Mouse (Mus musculus): ENCODE measurements around the gene Cdc42. TPM values are rescaled to one million over a fixed set of nuclear protein-coding genes. Genes with fewer than 3 reads are reported as not detected.

Gene Cdc42
- polyA plus RNA-seq, 1 experiment from 2014 or later, result 940 TPM

DNA sequence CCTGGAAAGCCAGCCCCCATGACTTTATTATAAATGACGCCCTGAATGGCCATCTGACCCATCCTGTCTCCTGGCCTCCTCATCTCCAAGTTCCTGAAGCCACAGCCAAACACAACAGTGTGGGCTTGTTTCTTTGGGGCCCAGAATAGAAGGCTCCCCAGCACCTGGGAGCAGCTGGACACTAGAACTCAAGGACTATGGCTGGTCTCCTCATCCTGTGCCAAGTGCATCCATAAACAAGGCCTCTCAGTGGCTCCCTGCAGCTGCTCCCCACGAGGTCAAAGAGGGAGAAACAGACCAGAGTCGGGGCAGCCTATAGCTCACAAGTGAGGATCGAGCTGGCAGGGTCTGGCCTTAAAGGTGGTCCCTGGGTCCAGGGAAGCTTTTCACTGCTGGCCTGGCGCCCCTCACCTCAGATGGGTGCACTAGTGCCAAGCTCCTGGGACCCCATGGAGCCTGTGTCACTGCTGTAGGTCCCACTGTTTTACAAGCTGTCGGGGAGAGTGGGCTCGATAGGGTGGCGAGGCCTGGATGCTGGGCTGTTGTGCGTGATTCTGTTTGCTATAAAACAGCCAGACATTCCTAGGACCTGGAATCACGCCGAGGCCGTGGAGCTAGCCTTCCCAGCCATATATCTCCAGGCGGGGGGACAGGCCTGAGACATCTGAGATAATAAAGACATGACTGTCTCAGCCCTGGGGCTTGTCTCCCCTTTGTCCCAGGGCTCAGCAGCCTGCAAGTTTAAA lies 51.5 kb downstream of the Cdc42 start:
- H3K4me3 ChIP-seq, result no peak overlapping the region
- H3K27ac ChIP-seq (replicated peaks), result no peak overlapping the region
- no peaks in the 10 kb centered on the region for H3K36me3 ChIP-seq
- H3K4me2 ChIP-seq, result no peak overlapping the region
- peaks cover 12% of the 10 kb centered on the region for H3K4me1 ChIP-seq (replicated peaks)
- H3K27me3 ChIP-seq, result no peaks in the 10 kb centered on the region
- WGBS, result 38% methylated on average over 13 of the region's 13 CpGs
- no peaks in the 10 kb centered on the region for H3K9me3 ChIP-seq
- no peak overlapping the region for H3K9ac ChIP-seq
- ATAC-seq (ENCODE audit: low FRiP score, low read depth), result no peak

DNA sequence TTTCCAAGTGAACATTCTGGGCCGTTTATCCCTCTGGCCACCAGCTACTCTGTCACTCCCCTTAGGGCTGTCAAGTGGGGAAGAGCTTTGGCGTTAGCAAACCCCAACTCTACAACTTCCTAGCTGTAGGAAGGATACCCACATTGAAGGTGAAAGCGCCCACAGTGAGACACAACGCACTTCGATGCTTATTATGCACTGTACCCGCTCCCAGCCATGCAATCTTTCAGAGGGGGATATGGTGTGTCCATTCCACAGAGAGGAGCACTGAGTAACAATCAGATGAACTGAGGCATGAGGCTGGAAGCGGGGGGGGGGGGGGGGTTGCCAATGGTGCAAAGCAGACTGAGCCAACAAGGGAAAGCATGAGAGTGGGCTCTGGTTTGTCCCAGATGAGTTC lies 52.5 kb downstream of the Cdc42 start:
- H3K36me3 ChIP-seq, result no peaks in the 10 kb centered on the region
- no peak for ATAC-seq (ENCODE audit: low FRiP score, low read depth)
- no peak overlapping the region for H3K9ac ChIP-seq
- no peak overlapping the region for H3K4me2 ChIP-seq
- H3K9me3 ChIP-seq, result no peaks in the 10 kb centered on the region
- peaks cover 12% of the 10 kb centered on the region for H3K4me1 ChIP-seq (replicated peaks)
- WGBS, result 92% methylated on average over 7 of the region's 7 CpGs
- H3K27me3 ChIP-seq, result no peaks in the 10 kb centered on the region
- no peak overlapping the region for H3K4me3 ChIP-seq
- no peak overlapping the region for H3K27ac ChIP-seq (replicated peaks)

DNA sequence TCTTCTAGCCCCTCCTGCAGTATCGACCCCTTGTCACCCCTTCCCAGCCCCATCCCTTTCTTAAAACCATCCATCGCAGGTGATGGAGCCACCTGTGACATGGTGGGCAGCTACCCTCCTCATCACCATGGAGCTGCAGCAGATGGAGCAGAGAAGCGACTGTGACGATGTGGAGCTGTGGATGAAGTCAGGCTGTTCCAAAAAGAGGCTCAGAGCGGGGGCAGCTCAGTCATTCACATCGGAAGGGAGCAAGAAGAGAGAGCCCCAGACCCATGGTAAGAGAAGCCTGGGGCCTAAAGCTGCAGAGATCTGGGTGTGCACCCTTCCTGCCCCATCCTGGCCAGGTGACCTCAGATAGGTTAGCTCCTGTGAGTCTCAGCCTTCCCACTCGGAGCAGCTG lies 53.4 kb downstream of the Cdc42 start:
- no peak overlapping the region for H3K9ac ChIP-seq
- 93% methylated on average over 7 of the region's 7 CpGs for WGBS
- peaks cover 12% of the 10 kb centered on the region for H3K4me1 ChIP-seq (replicated peaks)

DNA sequence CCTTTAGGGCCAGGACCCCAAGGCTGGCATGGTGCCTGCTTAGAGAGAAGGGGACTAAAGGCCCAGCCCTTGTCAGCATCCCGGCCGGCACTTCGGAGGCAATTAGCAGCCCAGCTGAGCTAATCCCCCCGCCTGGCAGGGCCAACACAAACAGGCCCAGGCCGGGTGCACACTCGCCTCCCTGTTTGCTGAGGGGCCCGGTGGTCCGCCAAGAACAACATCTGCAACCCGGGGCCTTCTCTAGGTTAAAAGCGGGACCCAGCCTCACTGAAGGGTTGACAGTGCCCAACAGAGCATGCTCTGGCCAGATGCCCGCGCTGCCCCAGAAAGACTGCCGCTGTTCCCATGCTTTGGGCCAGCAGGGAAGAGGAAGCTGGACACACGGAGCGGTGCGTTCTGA lies 55.9 kb downstream of the Cdc42 start:
- no peaks in the 10 kb centered on the region for H3K36me3 ChIP-seq
- H3K27ac ChIP-seq (replicated peaks), result no peak overlapping the region
- no peaks in the 10 kb centered on the region for H3K9me3 ChIP-seq
- ATAC-seq (ENCODE audit: low FRiP score, low read depth), result peak; percentile 54; the same call in 1 of the 2 replicates
- no peak overlapping the region for H3K9ac ChIP-seq
- H3K27me3 ChIP-seq, result no peaks in the 10 kb centered on the region
- no peak overlapping the region for H3K4me3 ChIP-seq
- 59% methylated on average over 16 of the region's 16 CpGs for WGBS
- no peak overlapping the region for H3K4me2 ChIP-seq
- H3K4me1 ChIP-seq (replicated peaks), result peaks cover 12% of the 10 kb centered on the region

More for the DNA sequence above, 53.4 kb downstream of the Cdc42 start:
- Histone ChIP-seq H3K9me3 (no peaks in the 10 kb centered on the region), H3K27ac (replicated peaks) (no peak overlapping the region), H3K27me3 (no peaks in the 10 kb centered on the region), H3K36me3 (no peaks in the 10 kb centered on the region), H3K4me2 (no peak overlapping the region), H3K4me3 (no peak overlapping the region)
- no peak for ATAC-seq (ENCODE audit: low FRiP score, low read depth)

DNA sequence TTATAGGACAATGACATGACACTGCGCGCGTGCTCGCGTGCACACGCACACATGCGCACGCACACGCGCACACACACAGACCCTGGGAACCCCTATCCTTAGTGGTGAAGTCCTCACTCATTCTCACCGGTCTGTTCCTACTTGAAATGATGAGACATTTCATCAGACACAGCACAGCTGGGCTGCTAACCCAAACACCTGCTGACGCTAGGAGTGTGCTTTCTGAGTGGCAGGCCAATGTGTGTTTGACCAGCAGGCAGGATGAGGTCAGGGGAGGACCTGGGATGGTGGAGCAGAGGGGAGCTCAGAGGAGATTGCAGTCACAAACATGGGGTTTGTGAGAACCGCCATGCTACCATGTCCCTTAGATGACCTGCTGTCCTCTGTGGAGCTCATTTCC lies 57.3 kb downstream of the Cdc42 start:
- H3K4me1 ChIP-seq (replicated peaks), result no peaks in the 10 kb centered on the region
- no peak overlapping the region for H3K9ac ChIP-seq
- H3K36me3 ChIP-seq, result no peaks in the 10 kb centered on the region
- H3K9me3 ChIP-seq, result no peaks in the 10 kb centered on the region
- H3K4me2 ChIP-seq, result no peak overlapping the region
- no peak overlapping the region for H3K27ac ChIP-seq (replicated peaks)
- ATAC-seq (ENCODE audit: low FRiP score, low read depth), result no peak
- no peak overlapping the region for H3K4me3 ChIP-seq
- no peaks in the 10 kb centered on the region for H3K27me3 ChIP-seq
- WGBS, result 94% methylated on average over 13 of the region's 13 CpGs

DNA sequence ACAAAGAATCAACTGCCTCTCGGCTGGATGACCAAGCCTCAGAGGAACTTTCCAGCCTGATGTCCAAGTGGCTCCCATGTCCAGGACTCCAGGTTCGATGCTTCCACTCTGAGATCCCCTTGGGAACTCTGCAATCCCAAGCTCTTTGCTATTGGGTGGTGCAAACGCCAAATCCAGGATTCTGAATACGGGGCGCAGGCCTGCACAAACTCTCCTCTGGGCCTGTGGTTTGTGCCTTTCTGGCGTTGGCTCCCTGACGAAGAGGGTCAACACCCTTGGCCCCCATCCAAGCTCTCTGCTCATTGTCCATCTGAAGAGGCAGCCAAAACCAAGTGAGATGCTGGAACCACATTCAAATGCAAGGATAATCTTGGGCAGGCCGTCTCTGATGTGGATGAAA lies 59.1 kb downstream of the Cdc42 start:
- WGBS, result 71% methylated on average over 8 of the region's 8 CpGs
- Histone ChIP-seq H3K9me3 (no peaks in the 10 kb centered on the region), H3K27ac (replicated peaks) (no peak overlapping the region), H3K36me3 (no peaks in the 10 kb centered on the region), H3K4me3 (no peak overlapping the region), H3K9ac (no peak overlapping the region), H3K4me2 (no peak overlapping the region), H3K27me3 (no peaks in the 10 kb centered on the region), H3K4me1 (replicated peaks) (no peaks in the 10 kb centered on the region)
- ATAC-seq (ENCODE audit: low FRiP score, low read depth), result no peak

DNA sequence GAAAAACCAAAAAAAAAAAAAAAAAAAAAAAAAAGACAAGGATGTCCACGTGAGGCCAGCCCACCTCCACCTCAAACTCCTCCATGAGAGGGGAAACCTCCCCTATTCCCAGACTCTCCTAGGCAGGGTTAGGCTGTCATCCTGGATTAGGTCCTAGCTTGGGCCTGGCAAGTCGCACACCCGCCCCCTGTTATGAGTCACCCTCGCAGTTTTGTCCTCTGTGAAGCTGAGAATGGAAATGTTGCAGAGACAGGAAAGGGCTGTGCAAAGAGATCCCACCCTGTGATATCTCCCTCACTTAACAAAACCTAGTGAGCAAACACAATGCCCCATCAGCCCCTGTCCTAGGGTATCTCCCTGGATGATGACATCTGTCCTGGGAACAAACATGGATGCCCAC lies 59.9 kb downstream of the Cdc42 start:
- H3K4me3 ChIP-seq, result no peak overlapping the region
- H3K9me3 ChIP-seq, result no peaks in the 10 kb centered on the region
- ATAC-seq (ENCODE audit: low FRiP score, low read depth), result no peak
- no peaks in the 10 kb centered on the region for H3K27me3 ChIP-seq
- no peaks in the 10 kb centered on the region for H3K4me1 ChIP-seq (replicated peaks)
- H3K9ac ChIP-seq, result no peak overlapping the region
- no peaks in the 10 kb centered on the region for H3K36me3 ChIP-seq
- H3K4me2 ChIP-seq, result no peak overlapping the region
- 93% methylated on average over 4 of the region's 4 CpGs for WGBS
- no peak overlapping the region for H3K27ac ChIP-seq (replicated peaks)

DNA sequence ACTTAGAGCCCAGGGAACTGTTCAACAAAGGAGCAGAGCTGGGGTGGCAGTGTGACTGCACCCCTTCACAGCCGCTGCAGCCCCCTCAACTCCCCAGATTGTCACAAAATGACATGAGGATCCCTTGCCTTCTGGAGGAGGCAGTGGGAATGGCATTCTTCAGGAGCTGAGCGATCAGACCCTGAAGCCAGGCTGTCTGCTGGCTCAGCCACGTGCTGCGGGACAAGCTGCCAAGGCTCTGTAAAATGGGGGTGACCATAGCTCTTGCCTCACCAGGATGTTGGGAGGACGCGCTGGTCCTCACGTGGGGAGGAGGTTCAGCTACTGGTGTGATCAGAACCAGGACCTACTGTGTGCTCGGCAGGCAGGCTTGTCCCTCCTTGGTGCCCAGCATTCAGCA lies 62.6 kb downstream of the Cdc42 start:
- Histone ChIP-seq H3K4me3 (no peak overlapping the region), H3K27ac (replicated peaks) (no peak overlapping the region), H3K36me3 (no peaks in the 10 kb centered on the region), H3K27me3 (no peaks in the 10 kb centered on the region), H3K9me3 (no peaks in the 10 kb centered on the region), H3K9ac (no peak overlapping the region), H3K4me1 (replicated peaks) (no peaks in the 10 kb centered on the region), H3K4me2 (no peak overlapping the region)
- WGBS, result 91% methylated on average over 8 of the region's 8 CpGs
- no peak for ATAC-seq (ENCODE audit: low FRiP score, low read depth)

DNA sequence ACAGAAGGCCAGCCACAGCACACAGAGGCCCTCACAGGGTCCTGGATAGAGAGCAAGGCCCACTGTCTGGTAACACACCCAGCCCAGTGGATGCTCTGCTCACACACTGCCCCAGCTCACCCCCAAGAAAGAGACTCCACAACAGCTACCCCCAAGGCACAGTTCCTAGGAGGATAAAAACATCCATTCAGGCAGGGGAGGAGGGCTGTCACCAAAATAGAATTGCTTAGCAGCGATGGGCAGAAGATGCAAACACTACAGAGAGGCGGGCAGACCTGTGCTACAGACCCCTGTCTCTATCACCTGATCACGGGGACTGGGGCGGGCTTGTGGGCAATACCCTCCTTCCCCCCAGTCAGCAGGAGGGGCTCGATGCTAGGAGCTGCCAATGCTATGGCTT lies 63.0 kb downstream of the Cdc42 start:
- no peak overlapping the region for H3K27ac ChIP-seq (replicated peaks)
- H3K4me1 ChIP-seq (replicated peaks), result no peaks in the 10 kb centered on the region
- ATAC-seq (ENCODE audit: low FRiP score, low read depth), result no peak
- no peak overlapping the region for H3K4me2 ChIP-seq
- no peak overlapping the region for H3K4me3 ChIP-seq
- H3K9me3 ChIP-seq, result no peaks in the 10 kb centered on the region
- WGBS, result 76% methylated on average over 5 of the region's 5 CpGs
- H3K9ac ChIP-seq, result no peak overlapping the region
- no peaks in the 10 kb centered on the region for H3K27me3 ChIP-seq
- H3K36me3 ChIP-seq, result no peaks in the 10 kb centered on the region

DNA sequence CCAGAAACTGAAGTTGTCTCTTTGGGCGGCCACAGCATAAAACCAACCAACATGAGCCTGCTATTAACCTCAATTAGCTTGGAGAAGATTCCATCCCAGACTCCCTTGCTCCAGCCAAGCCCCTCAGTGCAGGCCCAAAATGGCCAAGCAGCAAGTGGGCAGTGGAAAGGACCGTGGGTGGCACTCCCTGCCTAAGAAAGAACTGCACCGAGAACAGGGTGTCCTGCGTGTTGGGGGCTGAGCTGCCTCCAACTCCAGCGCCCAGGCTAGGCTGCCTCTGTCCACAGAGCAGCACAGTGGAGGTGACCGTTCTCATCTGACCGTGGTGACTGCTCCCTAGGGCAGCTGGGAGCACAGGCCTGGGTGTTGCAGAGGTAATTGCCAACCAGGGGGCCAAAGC lies 63.5 kb downstream of the Cdc42 start:
- Histone ChIP-seq H3K9me3 (no peaks in the 10 kb centered on the region), H3K27me3 (no peaks in the 10 kb centered on the region), H3K4me3 (no peak overlapping the region), H3K27ac (replicated peaks) (no peak overlapping the region), H3K36me3 (no peaks in the 10 kb centered on the region), H3K4me1 (replicated peaks) (no peaks in the 10 kb centered on the region), H3K9ac (no peak overlapping the region), H3K4me2 (no peak overlapping the region)
- 90% methylated on average over 7 of the region's 7 CpGs for WGBS
- ATAC-seq (ENCODE audit: low FRiP score, low read depth), result no peak

DNA sequence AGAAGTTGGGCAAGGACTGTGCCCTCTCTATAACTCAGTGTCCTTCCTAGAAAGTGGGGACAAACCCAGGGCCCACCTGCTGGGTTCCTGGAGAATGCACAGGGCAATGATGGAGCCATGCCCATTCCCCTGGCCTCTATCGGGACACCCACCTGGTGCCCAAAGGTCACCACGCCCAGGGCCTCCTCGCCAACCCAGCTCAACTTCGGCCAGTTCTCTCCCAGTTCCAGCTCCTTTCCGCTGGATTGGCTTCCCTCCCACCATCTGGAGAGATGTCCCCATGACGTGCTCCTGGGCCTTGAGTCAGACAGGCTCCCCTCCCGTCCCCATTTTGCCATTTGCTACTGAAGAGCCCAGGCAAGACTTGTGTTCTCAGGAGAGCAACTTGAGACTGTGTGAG lies 64.9 kb downstream of the Cdc42 start:
- WGBS, result 88% methylated on average over 7 of the region's 7 CpGs
- no peaks in the 10 kb centered on the region for H3K36me3 ChIP-seq
- ATAC-seq (ENCODE audit: low FRiP score, low read depth), result no peak

DNA sequence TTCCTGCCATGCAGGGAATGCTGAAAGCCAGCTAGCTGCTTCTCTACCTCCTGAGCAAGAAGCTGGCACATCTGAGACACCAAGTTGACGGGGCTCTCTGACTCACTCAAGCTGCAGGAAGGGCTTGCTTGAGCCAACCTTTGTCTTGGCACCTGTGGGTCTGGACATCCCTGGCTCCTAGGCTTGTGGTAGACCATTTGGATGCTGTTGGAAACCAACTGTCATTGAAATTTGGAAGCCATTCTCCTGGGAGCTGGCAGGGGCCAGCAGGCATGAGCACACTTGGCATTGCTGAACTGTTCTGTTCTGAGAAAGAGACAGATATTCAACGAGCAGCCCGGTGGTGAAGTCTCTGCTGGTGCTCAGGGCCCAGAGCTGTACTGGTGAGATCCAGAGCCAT lies 67.3 kb downstream of the Cdc42 start:
- H3K4me2 ChIP-seq, result no peak overlapping the region
- no peak overlapping the region for H3K4me3 ChIP-seq
- no peaks in the 10 kb centered on the region for H3K36me3 ChIP-seq
- no peak overlapping the region for H3K9ac ChIP-seq
- 64% methylated on average over 3 of the region's 3 CpGs for WGBS
- no peaks in the 10 kb centered on the region for H3K27me3 ChIP-seq
- H3K27ac ChIP-seq (replicated peaks), result no peak overlapping the region
- H3K4me1 ChIP-seq (replicated peaks), result no peaks in the 10 kb centered on the region
- no peak for ATAC-seq (ENCODE audit: low FRiP score, low read depth)
- H3K9me3 ChIP-seq, result no peaks in the 10 kb centered on the region

More for the DNA sequence above, 64.9 kb downstream of the Cdc42 start:
- no peak overlapping the region for H3K27ac ChIP-seq (replicated peaks)
- H3K27me3 ChIP-seq, result no peaks in the 10 kb centered on the region
- H3K9ac ChIP-seq, result no peak overlapping the region
- H3K4me2 ChIP-seq, result no peak overlapping the region
- H3K4me1 ChIP-seq (replicated peaks), result no peaks in the 10 kb centered on the region
- H3K4me3 ChIP-seq, result no peak overlapping the region
- no peaks in the 10 kb centered on the region for H3K9me3 ChIP-seq

DNA sequence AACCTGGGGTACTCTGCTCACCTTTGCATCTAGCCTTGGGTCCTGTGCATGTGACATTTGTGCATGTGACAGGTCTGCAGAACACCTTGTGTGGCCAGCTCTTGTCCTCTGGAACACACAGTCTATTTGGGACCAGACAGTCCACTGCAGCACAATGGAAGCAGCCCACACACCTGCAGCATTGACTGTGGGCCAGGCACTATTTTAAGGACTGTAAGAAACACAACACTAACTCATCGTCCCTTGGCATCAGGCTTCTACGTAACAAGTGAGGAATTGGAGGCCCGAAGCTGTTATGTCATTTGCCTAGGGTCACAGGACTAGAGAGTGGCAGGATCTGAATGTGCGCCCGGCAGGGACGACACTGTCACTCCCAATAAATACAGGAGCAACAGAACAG lies 67.8 kb downstream of the Cdc42 start:
- H3K27me3 ChIP-seq, result no peaks in the 10 kb centered on the region
- H3K4me1 ChIP-seq (replicated peaks), result no peaks in the 10 kb centered on the region
- no peak overlapping the region for H3K27ac ChIP-seq (replicated peaks)
- no peaks in the 10 kb centered on the region for H3K9me3 ChIP-seq
- no peak overlapping the region for H3K4me3 ChIP-seq
- H3K36me3 ChIP-seq, result no peaks in the 10 kb centered on the region
- 90% methylated on average over 6 of the region's 6 CpGs for WGBS
- no peak overlapping the region for H3K4me2 ChIP-seq
- ATAC-seq (ENCODE audit: low FRiP score, low read depth), result no peak
- H3K9ac ChIP-seq, result no peak overlapping the region
